Mouse (Mus musculus) liver, embryonic 15.5 days (tissue): Measurements from ENCODE around the gene Tmem199. TPM values are rescaled to one million over a fixed set of nuclear protein-coding genes. Genes with fewer than 3 reads are reported as not detected.

Source experiments
- ATAC-seq: fragments of 200-750 bp; cut with Nextera tagmentation; 2 replicates; pipeline ENCODE4 v1.8.0; 2017; ENCODE audit warnings: moderate number of reproducible peaks, mild to moderate bottlenecking, moderate library complexity; ENCODE audit not compliant: insufficient read depth
- H3K27ac ChIP-seq: fragments of 300-500 bp; sonication (generic); replicated peaks from 2 replicates; pipeline ENCODE4 v1.5.1; 2015; ENCODE audit warnings: mild to moderate bottlenecking, inconsistent platforms
- H3K27me3 ChIP-seq: fragments of 300-500 bp; sonication (generic); 2 replicates; pipeline ENCODE4 v1.6.1; 2015; ENCODE audit warnings: mild to moderate bottlenecking, inconsistent platforms
- H3K36me3 ChIP-seq: fragments of 300-500 bp; sonication (generic); replicated peaks from 2 replicates; pipeline ENCODE4 v1.6.1; 2015; ENCODE audit warnings: moderate library complexity, mild to moderate bottlenecking, inconsistent platforms
- H3K4me1 ChIP-seq: fragments of 300-500 bp; sonication (generic); replicated peaks from 2 replicates; pipeline ENCODE4 v1.6.1; 2015; ENCODE audit warnings: inconsistent platforms
- H3K4me2 ChIP-seq: fragments of 300-500 bp; sonication (generic); 2 replicates; pipeline ENCODE4 v1.6.1; 2015; ENCODE audit warnings: moderate library complexity, mild to moderate bottlenecking, inconsistent platforms
- H3K4me3 ChIP-seq: fragments of 300-500 bp; sonication (generic); replicated peaks from 2 replicates; pipeline ENCODE4 v1.5.1; 2015; ENCODE audit warnings: mild to moderate bottlenecking, inconsistent platforms
- H3K9ac ChIP-seq: fragments of 300-500 bp; sonication (generic); 2 replicates; pipeline ENCODE4 v1.6.1; 2015; ENCODE audit warnings: moderate library complexity, mild to moderate bottlenecking, inconsistent platforms
- H3K9me3 ChIP-seq: fragments of 300-500 bp; sonication (generic); replicated peaks from 2 replicates; pipeline ENCODE4 v1.6.1; 2016; ENCODE audit warnings: inconsistent platforms
- WGBS: fragments of 180-500 bp; shearing (Covaris S2); methylation state at CpG from one replicate; pipeline ENCODE4 v1.1.7; 2015; ENCODE audit warnings: mixed read lengths; ENCODE audit not compliant: insufficient replicate concordance; 5-methylcytosine and 5-hydroxymethylcytosine counted together
- polyA plus RNA-seq: library from polyadenylated mRNA; unstranded; fragments of >200 nt; fragmentation: Nextera tagmentation; extraction: Ambion mirVana; gene quantifications from 2 replicates; pipeline ENCODE4 v1.2.1, GENCODE M21; 2015

The Tmem199 gene
- polyA plus RNA-seq, 1 experiment from 2014 or later: 20.4 TPM

DNA sequence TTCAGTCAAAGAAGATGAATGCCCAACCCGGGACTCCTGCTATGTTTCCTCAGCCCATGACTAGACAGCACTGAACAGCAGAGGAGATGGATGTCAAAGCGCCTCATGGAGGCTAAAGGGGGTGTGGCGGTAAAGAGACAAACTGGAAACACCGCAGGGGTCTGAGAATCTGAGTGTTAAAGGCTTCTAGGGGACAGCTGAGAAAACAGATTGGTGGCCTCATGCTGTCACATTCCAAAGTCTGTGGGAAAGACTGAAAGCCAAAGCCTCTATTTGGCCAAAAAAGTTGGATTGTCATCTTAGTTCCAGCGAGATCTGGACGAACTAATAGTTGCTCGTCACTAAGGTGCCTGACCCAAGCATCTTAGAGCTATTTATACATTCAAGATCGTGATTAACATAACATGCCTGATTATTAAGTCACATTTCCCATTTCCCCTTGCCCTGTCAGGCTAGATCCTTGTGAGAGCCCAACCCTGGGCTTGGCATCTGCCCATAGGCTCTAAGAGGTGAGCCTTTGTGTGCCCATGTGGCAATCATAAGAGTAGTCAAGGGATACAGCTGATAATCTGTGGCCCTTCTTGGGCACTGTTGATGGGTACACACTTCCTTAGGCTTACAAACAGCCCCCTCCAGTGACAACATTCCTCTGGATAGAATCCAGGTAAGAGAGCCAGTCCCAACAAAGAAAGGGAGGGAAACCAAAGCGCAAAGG is 11.4 kb upstream of the Tmem199 start:
- Histone ChIP-seq H3K4me1 (no peaks in the 10 kb centered on the region), H3K9me3 (no peaks in the 10 kb centered on the region), H3K36me3 (peaks cover 89% of the 10 kb centered on the region), H3K9ac (no peak overlapping the region), H3K4me2 (no peak overlapping the region), H3K27me3 (no peaks in the 10 kb centered on the region), H3K4me3 (no peak overlapping the region), H3K27ac (no peak overlapping the region)
- 76% methylated on average over 9 of the region's 9 CpGs for WGBS
- ATAC-seq: no peak

DNA sequence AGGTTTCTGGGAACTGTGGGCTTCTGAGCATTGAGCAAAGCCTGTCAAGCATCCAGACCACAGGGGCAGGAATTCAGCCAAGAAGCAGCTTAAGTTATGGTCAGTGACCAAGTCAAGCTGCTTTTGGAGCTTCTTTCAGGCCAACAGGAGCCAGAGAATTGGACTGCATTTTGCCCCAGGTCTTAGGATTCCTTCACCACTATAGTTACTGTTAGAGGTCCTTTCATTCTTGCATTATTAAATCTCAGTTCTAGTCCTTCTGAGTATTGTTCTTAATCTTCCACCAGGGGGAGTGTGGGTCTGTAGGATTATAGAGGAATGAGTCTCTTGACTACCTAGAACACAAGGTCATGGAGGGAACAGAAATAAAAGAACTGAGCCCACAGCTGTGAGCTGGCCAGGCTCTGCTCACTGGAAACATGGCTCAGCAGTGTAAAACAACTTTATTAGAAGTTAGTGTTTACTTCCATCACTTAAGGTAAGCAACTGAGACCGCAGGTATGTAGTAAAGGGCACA is 10.6 kb upstream of the Tmem199 start:
- no peak for ATAC-seq
- peaks cover 94% of the 10 kb centered on the region for H3K36me3 ChIP-seq
- H3K27me3 ChIP-seq: no peaks in the 10 kb centered on the region
- no peak overlapping the region for H3K4me2 ChIP-seq
- no peaks in the 10 kb centered on the region for H3K9me3 ChIP-seq
- no peak overlapping the region for H3K4me3 ChIP-seq
- no peak overlapping the region for H3K9ac ChIP-seq
- 94% methylated on average over 1 of the region's 1 CpGs for WGBS
- no peaks in the 10 kb centered on the region for H3K4me1 ChIP-seq
- no peak overlapping the region for H3K27ac ChIP-seq

GRCm38 (mm10) chr11:78521880-78522279 is 9.9 kb upstream of the Tmem199 start:
- Histone ChIP-seq H3K36me3 (peaks cover 89% of the 10 kb centered on the region), H3K9me3 (no peaks in the 10 kb centered on the region), H3K4me1 (no peaks in the 10 kb centered on the region), H3K4me2 (no peak overlapping the region), H3K27ac (no peak overlapping the region), H3K9ac (no peak overlapping the region), H3K4me3 (no peak overlapping the region), H3K27me3 (no peaks in the 10 kb centered on the region)
- no peak for ATAC-seq
- WGBS: 67% methylated on average over 3 of the region's 3 CpGs

DNA sequence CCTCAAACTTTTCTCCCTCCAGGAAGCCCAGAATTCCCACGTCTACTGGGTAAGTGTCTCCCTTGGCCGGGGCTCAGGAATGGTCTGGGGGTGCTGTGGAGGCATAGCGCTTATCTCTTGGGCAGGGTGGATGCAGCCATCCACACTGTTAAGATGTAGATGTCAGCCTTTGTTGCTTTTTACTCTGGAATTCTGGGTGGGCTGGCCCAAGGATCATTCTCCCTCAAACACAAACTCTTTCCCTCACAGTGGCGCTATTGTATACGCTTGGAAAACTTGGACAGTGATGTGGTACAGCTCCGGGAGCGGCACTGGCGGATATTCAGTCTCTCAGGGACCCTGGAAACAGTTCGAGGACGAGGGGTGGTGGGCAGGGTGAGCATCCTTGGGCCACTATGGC is 7.0 kb upstream of the Tmem199 start:
- H3K9me3 ChIP-seq: no peaks in the 10 kb centered on the region
- 79% methylated on average over 10 of the region's 10 CpGs for WGBS
- no peaks in the 10 kb centered on the region for H3K4me1 ChIP-seq
- H3K27me3 ChIP-seq: no peaks in the 10 kb centered on the region
- no peak for ATAC-seq
- H3K4me3 ChIP-seq: no peak overlapping the region
- no peak overlapping the region for H3K4me2 ChIP-seq
- no peak overlapping the region for H3K27ac ChIP-seq
- peaks cover 82% of the 10 kb centered on the region for H3K36me3 ChIP-seq
- H3K9ac ChIP-seq: no peak overlapping the region

DNA sequence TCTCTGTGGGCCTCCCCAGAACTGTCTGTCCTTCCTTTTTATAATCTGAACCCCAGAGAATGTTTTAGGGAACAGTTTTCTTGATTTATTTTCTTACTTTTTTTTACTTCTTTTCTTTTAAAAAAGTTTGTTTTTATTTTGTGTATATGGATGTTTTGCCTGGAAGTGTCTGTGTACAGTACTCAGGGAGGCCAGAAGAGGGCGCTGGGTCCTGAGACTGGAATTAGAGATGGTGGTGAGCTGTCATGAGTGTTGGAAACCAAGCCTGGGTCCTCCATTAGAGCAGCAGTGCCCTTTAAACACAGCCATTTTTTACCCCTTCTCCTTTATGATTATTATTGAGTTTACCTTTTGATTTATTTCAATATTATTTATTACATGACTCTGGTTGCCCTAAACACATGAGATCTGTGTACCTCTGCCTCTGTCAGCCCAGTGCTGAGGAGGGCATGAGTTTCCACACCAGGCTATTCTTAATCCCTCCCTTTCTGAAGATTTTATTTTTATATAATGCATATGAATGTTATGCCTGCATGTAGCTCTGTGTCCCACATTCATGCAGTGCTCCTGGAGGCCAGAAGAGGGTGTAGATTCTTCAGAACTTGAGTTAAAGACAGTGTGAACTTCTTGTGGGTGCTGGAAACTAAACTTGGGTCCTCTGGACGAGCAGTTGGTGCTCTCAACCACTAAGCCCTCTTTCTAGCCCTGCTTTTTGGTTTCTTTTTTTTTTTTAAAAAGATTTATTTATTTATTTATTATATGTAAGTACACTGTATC is 3.8 kb upstream of the Tmem199 start:
- 47% methylated on average over 2 of the region's 2 CpGs for WGBS
- H3K27ac ChIP-seq: no peak overlapping the region
- H3K4me1 ChIP-seq: peaks cover 25% of the 10 kb centered on the region
- H3K27me3 ChIP-seq: no peaks in the 10 kb centered on the region
- no peak overlapping the region for H3K4me3 ChIP-seq
- no peak for ATAC-seq
- peaks cover 51% of the 10 kb centered on the region for H3K36me3 ChIP-seq
- no peak overlapping the region for H3K9ac ChIP-seq
- H3K9me3 ChIP-seq: no peaks in the 10 kb centered on the region
- H3K4me2 ChIP-seq: no peak overlapping the region

GRCm38 (mm10) chr11:78513106-78513790 is 1.3 kb upstream of the Tmem199 start:
- H3K4me3 ChIP-seq: peak overlapping the region; percentile 72
- no peaks in the 10 kb centered on the region for H3K9me3 ChIP-seq
- peaks cover 46% of the 10 kb centered on the region for H3K36me3 ChIP-seq
- peaks cover 25% of the 10 kb centered on the region for H3K4me1 ChIP-seq
- no peak overlapping the region for H3K27ac ChIP-seq
- peak overlapping the region; percentile 86; the same call in 1 of the 2 replicates for H3K9ac ChIP-seq
- peak overlapping the region; percentile 87 for H3K4me2 ChIP-seq
- no peaks in the 10 kb centered on the region for H3K27me3 ChIP-seq
- ATAC-seq: no peak
- 56% methylated on average over 3 of the region's 3 CpGs for WGBS

- no peak overlapping the region for H3K27ac ChIP-seq
- no peaks in the 10 kb centered on the region for H3K9me3 ChIP-seq
- no peaks in the 10 kb centered on the region for H3K27me3 ChIP-seq
- WGBS: 68% methylated on average over 5 of the region's 5 CpGs
- peaks cover 46% of the 10 kb centered on the region for H3K36me3 ChIP-seq
- no peak overlapping the region for H3K9ac ChIP-seq
- no peak overlapping the region for H3K4me2 ChIP-seq
- no peak for ATAC-seq
- H3K4me1 ChIP-seq: peaks cover 25% of the 10 kb centered on the region
- no peak overlapping the region for H3K4me3 ChIP-seq
These were observed 2.8 kb downstream of the Tmem199 start for GRCm38 (mm10) chr11:78509148-78509547.

DNA sequence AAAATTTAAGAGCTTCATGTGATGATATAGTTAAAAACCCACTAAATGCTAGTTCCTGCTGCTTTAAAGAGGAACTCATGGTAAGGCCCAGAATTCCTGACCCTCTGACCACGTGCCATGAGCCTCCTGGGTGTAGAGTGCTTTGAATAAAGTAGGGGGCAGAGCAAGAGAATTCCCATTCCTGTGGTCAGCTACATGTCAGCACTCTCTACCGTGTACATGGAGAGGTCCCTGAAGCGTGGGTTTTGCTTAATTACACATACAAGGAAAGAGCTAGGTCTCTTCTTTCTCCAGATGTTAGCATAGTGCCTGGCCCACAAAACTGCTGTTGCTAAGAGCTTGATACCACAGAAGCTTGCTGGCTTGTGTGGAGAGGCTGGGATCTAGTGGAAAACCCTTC is 6.5 kb downstream of the Tmem199 start:
- Histone ChIP-seq H3K4me2 (no peak overlapping the region), H3K9me3 (no peaks in the 10 kb centered on the region), H3K9ac (no peak overlapping the region), H3K4me1 (peaks cover 4% of the 10 kb centered on the region; the same call in 1 of the 2 replicates), H3K4me3 (no peak overlapping the region), H3K27ac (no peak overlapping the region), H3K27me3 (peaks cover 12% of the 10 kb centered on the region), H3K36me3 (peaks cover 46% of the 10 kb centered on the region)
- no peak for ATAC-seq
- 62% methylated on average over 3 of the region's 3 CpGs for WGBS

DNA sequence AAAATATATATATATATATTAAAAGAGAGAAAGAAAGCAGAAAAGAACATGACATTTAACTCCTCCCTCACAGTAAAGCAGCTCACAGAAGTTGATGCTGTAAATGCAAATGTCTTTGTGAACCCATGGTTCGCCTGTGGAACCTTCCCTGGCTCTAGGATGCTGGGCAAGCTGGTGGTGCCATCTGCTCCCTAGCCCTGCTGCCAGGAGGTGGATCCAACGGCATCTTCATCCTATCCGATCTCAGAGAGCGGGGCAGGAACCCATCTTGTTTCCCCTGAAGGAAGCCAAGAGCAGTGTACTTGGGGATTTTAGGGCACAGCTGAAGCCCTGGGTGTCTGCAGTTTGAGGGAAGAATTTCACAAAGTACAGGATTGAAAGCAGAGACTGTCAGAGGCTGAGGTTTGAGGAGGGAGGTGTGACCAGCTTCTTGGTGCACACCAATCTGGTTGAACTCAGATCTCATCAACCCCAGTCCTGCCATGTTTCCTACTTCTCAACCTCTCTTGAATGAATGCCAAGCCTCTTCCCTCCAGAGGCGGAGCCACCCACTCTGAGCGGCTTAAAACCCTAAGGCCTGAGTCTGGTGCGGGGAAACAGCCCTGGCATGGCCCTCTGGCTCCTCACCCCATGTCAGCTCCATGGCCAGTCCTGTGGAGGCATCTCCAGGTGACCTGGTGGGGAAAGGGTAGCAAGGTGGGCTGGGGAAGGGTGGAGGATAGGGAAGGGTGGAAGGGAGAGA is 8.9 kb downstream of the Tmem199 start, which contains the start of gene Sebox:
Gene Sebox, plus strand, starts transcription at position 539 of the 742 bp plus-strand sequence.
- no peak for ATAC-seq
- Histone ChIP-seq H3K27ac (no peak within 1 kb of the TSS), H3K27me3 (peaks cover 36% of the 10 kb centered on the region), H3K4me3 (no peak within 1 kb of the TSS), H3K9me3 (no peaks in the 10 kb centered on the region), H3K36me3 (peaks cover 25% of the 10 kb centered on the region), H3K4me2 (no peak within 1 kb of the TSS), H3K9ac (no peak within 1 kb of the TSS), H3K4me1 (peaks cover 7% of the 10 kb centered on the region)
- 51% methylated on average over 7 of the region's 7 CpGs for WGBS

GRCm38 (mm10) chr11:78501529-78501928 is 10.4 kb downstream of the Tmem199 start:
- H3K9me3 ChIP-seq: no peaks in the 10 kb centered on the region
- H3K4me1 ChIP-seq: peaks cover 22% of the 10 kb centered on the region
- peaks cover 51% of the 10 kb centered on the region for H3K27me3 ChIP-seq
- H3K4me2 ChIP-seq: peak overlapping the region; percentile 46
- no peak overlapping the region for H3K9ac ChIP-seq
- H3K4me3 ChIP-seq: peak overlapping the region; percentile 22; the same call in 1 of the 2 replicates
- ATAC-seq: no peak
- H3K27ac ChIP-seq: no peak overlapping the region
- H3K36me3 ChIP-seq: peaks cover 9% of the 10 kb centered on the region
- 66% methylated on average over 20 of the region's 20 CpGs for WGBS
